Mouse (Mus musculus): ENCODE data around the gene Tst. TPM values are rescaled to one million over a fixed set of nuclear protein-coding genes. Genes with fewer than 3 reads are reported as not detected.

Gene Tst
- polyA plus RNA-seq, 1 experiment: 3.8 TPM

DNA sequence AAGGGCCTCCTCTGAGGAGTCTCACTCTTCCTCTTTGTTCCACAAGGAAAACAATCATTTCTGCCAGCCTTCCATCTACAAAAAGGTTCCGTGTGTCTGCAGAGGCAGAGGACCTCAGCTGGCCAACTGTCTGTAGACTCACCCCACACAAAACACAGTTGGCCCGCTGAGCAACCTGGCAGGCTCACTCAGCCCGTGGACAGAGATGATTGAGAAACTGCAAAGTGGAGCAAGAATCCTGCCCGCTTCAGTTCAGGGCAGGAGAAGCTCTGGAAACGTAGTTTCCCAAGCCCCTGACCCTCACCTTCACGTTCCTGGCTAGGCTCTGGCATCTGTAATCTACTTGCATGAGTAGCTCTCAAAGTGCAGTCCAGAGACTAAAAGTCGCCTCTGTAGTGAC is 41.4 kb upstream of the Tst start:
- Histone ChIP-seq H3K36me3 (ENCODE audit: control insufficient read depth) (peaks cover 6% of the 10 kb centered on the region; the same call in 1 of the 2 replicates), H3K4me1 (ENCODE audit: control insufficient read depth) (peaks cover 40% of the 10 kb centered on the region), H3K4me3 (replicated peaks) (no peak overlapping the region), H3K9me3 (ENCODE audit: control insufficient read depth, low read length) (no peaks in the 10 kb centered on the region), H3K27me3 (ENCODE audit: control insufficient read depth) (peaks cover 3% of the 10 kb centered on the region; the same call in 1 of the 2 replicates)
- TF ChIP-seq GATA1 (IDR thresholded peaks at IDR 0.05; ENCODE audit: low read length) (no peak), TAL1 (IDR thresholded peaks at IDR 0.05; ENCODE audit: low read length) (no peak)

DNA sequence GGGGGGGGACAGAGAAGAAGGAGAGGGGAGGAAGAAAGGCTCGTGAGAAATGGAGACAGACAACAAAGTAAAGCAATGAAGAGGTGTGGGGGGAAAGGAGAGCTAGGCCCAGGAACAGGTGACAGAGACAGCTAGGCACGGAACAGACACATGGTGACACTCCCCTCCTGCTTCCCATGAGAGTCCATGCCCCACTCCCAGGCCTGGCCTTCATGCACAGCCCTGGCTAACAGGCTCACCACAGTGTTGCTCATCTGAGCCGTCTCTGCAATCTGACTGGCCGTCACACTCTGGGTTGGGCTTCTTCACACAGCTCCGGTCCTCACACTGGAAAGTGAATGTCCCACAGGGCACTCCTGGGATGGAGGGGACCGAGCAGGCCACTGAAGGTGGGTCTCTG is 38.1 kb upstream of the Tst start:
- no peaks in the 10 kb centered on the region for H3K9me3 ChIP-seq (ENCODE audit: control insufficient read depth, low read length)
- peaks cover 5% of the 10 kb centered on the region; the same call in 1 of the 2 replicates for H3K36me3 ChIP-seq (ENCODE audit: control insufficient read depth)
- TF ChIP-seq GATA1 (IDR thresholded peaks at IDR 0.05; ENCODE audit: low read length): no peak
- TF ChIP-seq TAL1 (IDR thresholded peaks at IDR 0.05; ENCODE audit: low read length): no peak
- no peak overlapping the region for H3K4me3 ChIP-seq (replicated peaks)
- peaks cover 13% of the 10 kb centered on the region for H3K4me1 ChIP-seq (ENCODE audit: control insufficient read depth)
- peaks cover 6% of the 10 kb centered on the region; the same call in 1 of the 2 replicates for H3K27me3 ChIP-seq (ENCODE audit: control insufficient read depth)

DNA sequence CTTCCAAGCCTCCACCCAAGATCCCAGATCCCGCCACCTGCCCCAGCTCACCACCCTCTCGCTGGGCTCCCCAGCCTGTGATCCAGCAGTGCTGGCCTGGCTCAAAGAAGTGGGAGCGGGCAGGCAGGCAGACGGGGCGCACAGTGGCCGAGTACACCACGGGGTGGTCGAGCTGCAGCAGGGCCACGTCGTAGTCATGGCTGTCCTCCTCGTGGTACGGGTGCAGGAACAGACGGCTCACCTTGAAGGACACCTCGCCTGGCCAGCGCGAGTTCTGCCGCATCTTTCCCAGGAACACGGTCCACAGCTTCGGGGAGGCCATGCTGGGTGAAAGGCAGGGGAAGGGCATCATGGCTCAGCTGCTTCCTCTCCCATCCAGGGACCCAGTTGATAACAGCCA is 36.5 kb upstream of the Tst start:
- Histone ChIP-seq H3K27me3 (ENCODE audit: control insufficient read depth) (peaks cover 15% of the 10 kb centered on the region), H3K4me1 (ENCODE audit: control insufficient read depth) (peaks cover 9% of the 10 kb centered on the region), H3K9me3 (ENCODE audit: control insufficient read depth, low read length) (no peaks in the 10 kb centered on the region)

GRCm38 (mm10) chr15:78438973-78439372 is 33.3 kb upstream of the Tst start:
- peaks cover 39% of the 10 kb centered on the region for H3K27me3 ChIP-seq (ENCODE audit: control insufficient read depth)

More for the DNA sequence above, 36.5 kb upstream of the Tst start:
- no peak for TF ChIP-seq GATA1 (IDR thresholded peaks at IDR 0.05; ENCODE audit: low read length)
- TF ChIP-seq TAL1 (IDR thresholded peaks at IDR 0.05; ENCODE audit: low read length): no peak
- Histone ChIP-seq H3K4me3 (replicated peaks) (no peak overlapping the region), H3K36me3 (ENCODE audit: control insufficient read depth) (peaks cover 5% of the 10 kb centered on the region; the same call in 1 of the 2 replicates)

GRCm38 (mm10) chr15:78438505-78438904 is 32.8 kb upstream of the Tst start:
- H3K27me3 ChIP-seq (ENCODE audit: control insufficient read depth): peaks cover 41% of the 10 kb centered on the region
- no peak for TF ChIP-seq TAL1 (IDR thresholded peaks at IDR 0.05; ENCODE audit: low read length)
- no peak for TF ChIP-seq GATA1 (IDR thresholded peaks at IDR 0.05; ENCODE audit: low read length)
- peaks cover 10% of the 10 kb centered on the region for H3K4me1 ChIP-seq (ENCODE audit: control insufficient read depth)
- no peak overlapping the region for H3K4me3 ChIP-seq (replicated peaks)
- no peaks in the 10 kb centered on the region for H3K9me3 ChIP-seq (ENCODE audit: control insufficient read depth, low read length)
- peaks cover 5% of the 10 kb centered on the region; the same call in 1 of the 2 replicates for H3K36me3 ChIP-seq (ENCODE audit: control insufficient read depth)

More at GRCm38 (mm10) chr15:78438973-78439372, 33.3 kb upstream of the Tst start:
- H3K4me3 ChIP-seq (replicated peaks): no peak overlapping the region
- no peaks in the 10 kb centered on the region for H3K9me3 ChIP-seq (ENCODE audit: control insufficient read depth, low read length)
- TF ChIP-seq GATA1 (IDR thresholded peaks at IDR 0.05; ENCODE audit: low read length) (no peak), TAL1 (IDR thresholded peaks at IDR 0.05; ENCODE audit: low read length) (no peak)
- peaks cover 5% of the 10 kb centered on the region; the same call in 1 of the 2 replicates for H3K36me3 ChIP-seq (ENCODE audit: control insufficient read depth)
- H3K4me1 ChIP-seq (ENCODE audit: control insufficient read depth): peaks cover 10% of the 10 kb centered on the region

- Histone ChIP-seq H3K4me1 (ENCODE audit: control insufficient read depth) (peaks cover 10% of the 10 kb centered on the region), H3K9me3 (ENCODE audit: control insufficient read depth, low read length) (no peaks in the 10 kb centered on the region), H3K4me3 (replicated peaks) (no peak overlapping the region), H3K27me3 (ENCODE audit: control insufficient read depth) (peaks cover 41% of the 10 kb centered on the region), H3K36me3 (ENCODE audit: control insufficient read depth) (peaks cover 5% of the 10 kb centered on the region; the same call in 1 of the 2 replicates)
- no peak for TF ChIP-seq GATA1 (IDR thresholded peaks at IDR 0.05; ENCODE audit: low read length)
- TF ChIP-seq TAL1 (IDR thresholded peaks at IDR 0.05; ENCODE audit: low read length): no peak
These were observed 32.3 kb upstream of the Tst start for GRCm38 (mm10) chr15:78438018-78438394.

DNA sequence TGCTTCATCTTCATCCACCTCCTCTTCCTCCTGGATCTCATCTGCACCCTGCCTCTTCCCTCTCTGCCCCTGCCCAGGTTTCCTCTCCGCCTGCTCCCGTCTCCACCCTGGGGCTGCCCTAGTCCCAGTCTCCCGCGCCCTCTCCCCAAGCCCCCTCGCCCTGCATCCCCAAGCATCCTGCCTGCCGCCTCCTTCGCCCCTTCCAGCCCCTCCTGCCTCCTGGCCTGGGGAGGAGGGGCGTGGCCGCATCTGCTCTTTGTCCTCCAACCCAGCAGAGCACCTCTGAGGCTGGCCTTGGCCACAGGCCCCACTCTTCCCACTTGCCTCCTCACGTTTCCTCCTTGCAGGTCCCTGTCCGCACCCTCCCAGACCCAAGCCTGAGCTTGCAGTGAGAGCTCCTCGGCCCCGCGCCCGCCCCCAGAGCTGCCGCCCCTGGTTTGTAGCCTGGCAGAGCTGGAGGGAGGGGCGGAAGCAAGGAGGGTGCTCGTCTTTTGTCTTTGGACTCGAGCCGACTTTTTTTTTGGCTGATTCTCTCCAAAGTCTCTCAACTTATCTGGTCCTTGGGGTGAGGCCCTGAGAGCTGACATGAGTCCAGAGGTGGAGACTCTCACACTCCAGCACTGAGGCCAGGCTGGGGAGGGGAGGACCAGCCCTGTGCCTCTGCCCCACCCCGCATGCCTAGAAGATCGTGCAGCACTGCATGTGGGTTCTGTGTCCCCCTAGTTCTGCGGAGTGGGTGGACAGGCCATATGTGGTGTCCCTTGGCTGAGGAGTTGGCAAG is 31.7 kb upstream of the Tst start:
- H3K4me1 ChIP-seq (ENCODE audit: control insufficient read depth): peaks cover 10% of the 10 kb centered on the region
- no peaks in the 10 kb centered on the region for H3K9me3 ChIP-seq (ENCODE audit: control insufficient read depth, low read length)
- peaks cover 5% of the 10 kb centered on the region; the same call in 1 of the 2 replicates for H3K36me3 ChIP-seq (ENCODE audit: control insufficient read depth)
- no peak for TF ChIP-seq GATA1 (IDR thresholded peaks at IDR 0.05; ENCODE audit: low read length)
- no peak for TF ChIP-seq TAL1 (IDR thresholded peaks at IDR 0.05; ENCODE audit: low read length)
- peaks cover 41% of the 10 kb centered on the region for H3K27me3 ChIP-seq (ENCODE audit: control insufficient read depth)
- no peak overlapping the region for H3K4me3 ChIP-seq (replicated peaks)

DNA sequence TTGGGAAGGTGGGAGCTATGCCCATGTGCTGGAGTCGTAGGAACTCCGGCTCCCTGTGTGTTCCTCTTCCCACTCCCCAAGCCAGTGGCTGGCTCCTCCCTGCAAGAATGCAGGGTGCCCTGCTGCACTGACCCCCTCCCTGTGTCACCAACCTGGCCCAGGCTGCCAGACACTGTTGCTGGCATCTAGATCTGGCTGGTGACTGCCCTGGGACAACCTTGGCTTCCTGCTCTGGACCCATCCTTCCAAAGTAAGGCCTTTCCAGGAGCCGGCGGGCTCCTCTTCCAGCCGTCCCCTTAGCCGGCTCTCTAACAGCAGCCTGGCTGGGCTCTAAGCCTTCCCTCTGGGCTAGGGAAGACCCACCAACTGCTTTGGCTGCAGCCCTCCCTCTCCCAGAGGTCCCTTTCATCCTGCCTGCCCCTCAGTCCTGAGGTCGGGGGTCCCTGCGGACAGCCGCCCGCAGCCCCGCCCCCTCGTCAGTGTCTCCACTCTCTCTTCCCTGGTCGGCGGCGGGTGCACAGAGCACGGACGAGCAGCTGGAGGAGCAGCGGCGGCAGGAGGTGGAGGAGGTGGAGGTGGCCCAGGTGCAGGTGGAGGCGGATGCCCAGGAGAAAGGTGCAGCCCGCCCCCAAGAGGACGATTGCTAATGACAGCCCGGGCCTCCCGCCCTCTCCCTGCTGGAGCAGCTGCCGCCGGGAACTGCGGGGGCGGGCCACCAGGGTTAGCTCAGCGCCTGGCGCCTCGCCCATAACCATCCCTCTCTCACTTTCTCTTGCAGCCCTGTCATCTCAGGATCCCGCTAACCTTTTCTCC is 30.9 kb upstream of the Tst start:
- Histone ChIP-seq H3K36me3 (ENCODE audit: control insufficient read depth) (peaks cover 2% of the 10 kb centered on the region; the same call in 1 of the 2 replicates), H3K27me3 (ENCODE audit: control insufficient read depth) (peaks cover 39% of the 10 kb centered on the region), H3K9me3 (ENCODE audit: control insufficient read depth, low read length) (no peaks in the 10 kb centered on the region), H3K4me3 (replicated peaks) (no peak overlapping the region), H3K4me1 (ENCODE audit: control insufficient read depth) (peaks cover 10% of the 10 kb centered on the region)
- TF ChIP-seq TAL1 (IDR thresholded peaks at IDR 0.05; ENCODE audit: low read length) (no peak), GATA1 (IDR thresholded peaks at IDR 0.05; ENCODE audit: low read length) (no peak)

DNA sequence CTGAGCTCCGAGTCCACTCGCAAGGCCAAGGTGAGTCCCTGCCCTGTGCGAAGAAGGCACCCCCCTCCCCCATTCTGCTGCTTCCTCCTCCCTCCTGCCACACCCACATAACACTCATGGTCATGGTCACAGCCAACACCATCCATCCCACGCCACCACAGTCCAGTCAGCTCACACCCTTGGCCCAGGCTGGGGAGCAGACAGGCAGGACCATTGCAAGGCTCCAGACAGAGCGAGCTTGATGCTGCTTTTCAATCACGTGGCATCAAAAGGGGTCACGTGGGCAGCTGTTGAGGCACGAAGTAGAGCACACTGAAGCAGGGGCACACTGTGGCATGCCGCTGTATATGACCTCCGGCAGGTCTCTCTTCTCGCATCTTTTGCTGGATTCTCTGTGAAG is 30.0 kb upstream of the Tst start:
- Histone ChIP-seq H3K4me1 (ENCODE audit: control insufficient read depth) (peaks cover 10% of the 10 kb centered on the region), H3K9me3 (ENCODE audit: control insufficient read depth, low read length) (no peaks in the 10 kb centered on the region), H3K27me3 (ENCODE audit: control insufficient read depth) (peaks cover 43% of the 10 kb centered on the region), H3K4me3 (replicated peaks) (no peak overlapping the region), H3K36me3 (ENCODE audit: control insufficient read depth) (peaks cover 2% of the 10 kb centered on the region; the same call in 1 of the 2 replicates)
- TF ChIP-seq TAL1 (IDR thresholded peaks at IDR 0.05; ENCODE audit: low read length) (no peak), GATA1 (IDR thresholded peaks at IDR 0.05; ENCODE audit: low read length) (no peak)

All from erythroblast, embryonic 14.5 days (primary cell).